Mouse (Mus musculus): ENCODE measurements at regions not wholly inside any gene's neighbourhood (a gene's known extent, or its start where the extent isn't known, plus 50 kb on each side); places are given as distances from the start of the nearest gene placed in this dataset.

DNA sequence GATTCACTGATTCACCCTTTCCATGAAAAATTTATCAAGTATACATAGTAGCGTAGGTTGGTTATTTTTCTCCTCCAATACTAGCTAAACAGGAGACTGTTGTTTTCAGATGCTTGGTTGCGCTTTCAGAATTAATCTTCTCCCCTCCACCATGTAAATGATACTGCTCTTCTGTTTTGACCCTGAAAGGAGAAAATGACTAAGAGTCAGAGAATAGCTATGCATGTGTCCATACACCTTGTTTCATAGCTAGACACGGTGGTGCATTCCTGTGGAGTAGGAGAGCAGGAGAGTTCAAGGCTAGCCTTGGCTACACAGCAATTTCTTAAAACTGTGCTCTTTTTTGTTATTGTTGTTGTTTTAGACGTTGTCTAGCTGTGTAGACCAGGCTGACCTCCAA, 62.8 kb upstream of the Foxn3 start:
- WGBS, result 84% methylated on average over 4 of the region's 4 CpGs
- H3K4me3 ChIP-seq (ENCODE audit: low read depth, low read length), result no peak overlapping the region
- DNase-seq (ENCODE audit: low spot score) (no peak), ATAC-seq (replicated peaks; ENCODE audit: insufficient number of reproducible peaks, low FRiP score, low TSS enrichment, low read depth) (no peak)
- H3K36me3 ChIP-seq (replicated peaks; ENCODE audit: control insufficient read depth, insufficient read depth, low read depth, low read length), result no peaks in the 10 kb centered on the region
- no peaks in the 10 kb centered on the region for H3K9me3 ChIP-seq (replicated peaks; ENCODE audit: control insufficient read depth, low read length)
- H3K4me1 ChIP-seq (ENCODE audit: control insufficient read depth, insufficient read depth, low read length), result peaks cover 2% of the 10 kb centered on the region; the same call in 1 of the 2 replicates
- H3K27ac ChIP-seq (replicated peaks; ENCODE audit: low read depth, low read length), result no peak overlapping the region
- H3K4me2 ChIP-seq (ENCODE audit: low read depth, low read length), result no peak overlapping the region
- no peak overlapping the region for H3K9ac ChIP-seq (replicated peaks; ENCODE audit: low read length)
- no peaks in the 10 kb centered on the region for H3K27me3 ChIP-seq (ENCODE audit: control insufficient read depth, insufficient read depth, low read length)

DNA sequence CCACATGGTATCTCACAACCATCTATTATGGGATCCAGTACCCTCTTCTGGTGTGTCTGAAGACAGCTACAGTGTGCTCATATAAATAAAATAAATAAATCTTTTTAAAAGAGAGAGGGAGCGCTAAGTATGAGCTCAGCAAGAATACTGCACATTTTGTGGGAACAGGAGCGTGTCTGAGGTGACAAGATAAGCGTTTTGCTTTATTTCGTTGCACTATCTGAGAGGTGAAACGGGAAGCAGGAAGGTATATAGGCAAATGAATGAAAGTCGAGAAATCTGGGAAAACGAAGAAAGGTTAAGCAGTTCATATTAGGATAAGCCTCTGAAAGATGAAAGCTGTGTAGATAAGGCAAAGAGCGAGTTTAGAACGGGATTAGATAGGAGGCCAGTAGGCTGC, 61.7 kb upstream of the Foxn3 start:
- Histone ChIP-seq H3K4me3 (ENCODE audit: low read depth, low read length) (no peak overlapping the region), H3K9ac (replicated peaks; ENCODE audit: low read length) (no peak overlapping the region), H3K36me3 (replicated peaks; ENCODE audit: control insufficient read depth, insufficient read depth, low read depth, low read length) (no peaks in the 10 kb centered on the region), H3K27me3 (ENCODE audit: control insufficient read depth, insufficient read depth, low read length) (no peaks in the 10 kb centered on the region), H3K4me2 (ENCODE audit: low read depth, low read length) (no peak overlapping the region), H3K9me3 (replicated peaks; ENCODE audit: control insufficient read depth, low read length) (no peaks in the 10 kb centered on the region), H3K27ac (replicated peaks; ENCODE audit: low read depth, low read length) (no peak overlapping the region), H3K4me1 (ENCODE audit: control insufficient read depth, insufficient read depth, low read length) (peaks cover 2% of the 10 kb centered on the region; the same call in 1 of the 2 replicates)
- 90% methylated on average over 9 of the region's 9 CpGs for WGBS
- DNase-seq (ENCODE audit: low spot score) (no peak), ATAC-seq (replicated peaks; ENCODE audit: insufficient number of reproducible peaks, low FRiP score, low TSS enrichment, low read depth) (no peak)

DNA sequence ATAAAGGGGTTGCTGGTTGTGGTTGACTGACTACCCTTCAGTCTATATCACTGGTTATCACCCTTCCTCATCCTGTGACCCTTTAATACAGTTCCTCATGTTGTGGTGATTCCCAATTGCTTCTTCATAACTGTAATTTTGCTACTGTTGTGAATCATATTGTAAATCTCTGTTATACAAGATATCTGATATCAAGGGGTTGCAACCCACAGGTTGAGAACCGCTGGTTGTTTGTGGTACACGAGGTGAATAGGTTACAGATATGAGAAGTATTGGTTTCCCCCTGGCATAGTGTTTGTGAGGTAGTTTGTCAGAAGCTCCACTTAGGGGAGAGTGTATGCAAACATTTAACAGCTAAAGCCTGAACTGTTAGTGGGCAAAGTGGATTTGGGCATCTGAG, 58.9 kb upstream of the Foxn3 start:
- no peak overlapping the region for H3K27ac ChIP-seq (replicated peaks; ENCODE audit: low read depth, low read length)
- 79% methylated on average over 2 of the region's 2 CpGs for WGBS
- no peaks in the 10 kb centered on the region for H3K9me3 ChIP-seq (replicated peaks; ENCODE audit: control insufficient read depth, low read length)
- H3K36me3 ChIP-seq (replicated peaks; ENCODE audit: control insufficient read depth, insufficient read depth, low read depth, low read length), result no peaks in the 10 kb centered on the region
- no peaks in the 10 kb centered on the region for H3K27me3 ChIP-seq (ENCODE audit: control insufficient read depth, insufficient read depth, low read length)
- H3K4me1 ChIP-seq (ENCODE audit: control insufficient read depth, insufficient read depth, low read length), result no peaks in the 10 kb centered on the region
- no peak for DNase-seq (ENCODE audit: low spot score)
- no peak overlapping the region for H3K4me3 ChIP-seq (ENCODE audit: low read depth, low read length)
- H3K4me2 ChIP-seq (ENCODE audit: low read depth, low read length), result no peak overlapping the region
- H3K9ac ChIP-seq (replicated peaks; ENCODE audit: low read length), result no peak overlapping the region
- no peak for ATAC-seq (replicated peaks; ENCODE audit: insufficient number of reproducible peaks, low FRiP score, low TSS enrichment, low read depth)

DNA sequence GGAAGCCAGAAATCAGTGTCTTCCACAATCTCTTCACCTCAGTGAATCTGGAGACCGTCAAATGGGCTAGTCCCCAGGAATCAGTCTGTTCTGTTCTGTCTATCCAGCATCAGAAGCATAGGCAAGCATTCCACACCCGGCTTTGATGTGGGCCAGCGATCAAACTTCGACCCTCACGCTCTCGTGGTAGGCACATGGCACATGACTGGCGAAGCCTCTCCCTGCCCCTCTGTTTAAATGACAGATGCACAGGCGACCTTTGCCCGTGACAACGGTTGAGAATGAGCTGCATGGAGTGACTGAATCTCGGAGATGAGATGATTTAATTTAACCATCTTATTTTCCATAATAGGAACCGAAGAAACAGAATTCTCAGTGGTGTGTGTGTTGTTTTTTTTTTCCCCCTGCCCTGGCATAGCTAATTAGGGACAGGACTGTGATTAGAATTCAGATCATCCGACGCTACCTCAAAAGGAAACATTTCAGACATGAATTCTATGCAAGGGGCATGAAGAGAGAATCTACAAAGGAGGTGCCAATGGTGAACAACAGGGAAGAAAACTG, 53.9 kb upstream of the Foxn3 start:
- H3K4me1 ChIP-seq (ENCODE audit: control insufficient read depth, insufficient read depth, low read length), result peaks cover 3% of the 10 kb centered on the region; the same call in 1 of the 2 replicates
- DNase-seq (ENCODE audit: low spot score), result no peak
- H3K4me3 ChIP-seq (ENCODE audit: low read depth, low read length), result no peak overlapping the region
- H3K36me3 ChIP-seq (replicated peaks; ENCODE audit: control insufficient read depth, insufficient read depth, low read depth, low read length), result no peaks in the 10 kb centered on the region
- WGBS, result 83% methylated on average over 14 of the region's 14 CpGs
- H3K27me3 ChIP-seq (ENCODE audit: control insufficient read depth, insufficient read depth, low read length), result no peaks in the 10 kb centered on the region
- H3K9ac ChIP-seq (replicated peaks; ENCODE audit: low read length), result no peak overlapping the region
- H3K4me2 ChIP-seq (ENCODE audit: low read depth, low read length), result no peak overlapping the region
- H3K27ac ChIP-seq (replicated peaks; ENCODE audit: low read depth, low read length), result no peak overlapping the region
- ATAC-seq (replicated peaks; ENCODE audit: insufficient number of reproducible peaks, low FRiP score, low TSS enrichment, low read depth), result no peak
- no peaks in the 10 kb centered on the region for H3K9me3 ChIP-seq (replicated peaks; ENCODE audit: control insufficient read depth, low read length)

DNA sequence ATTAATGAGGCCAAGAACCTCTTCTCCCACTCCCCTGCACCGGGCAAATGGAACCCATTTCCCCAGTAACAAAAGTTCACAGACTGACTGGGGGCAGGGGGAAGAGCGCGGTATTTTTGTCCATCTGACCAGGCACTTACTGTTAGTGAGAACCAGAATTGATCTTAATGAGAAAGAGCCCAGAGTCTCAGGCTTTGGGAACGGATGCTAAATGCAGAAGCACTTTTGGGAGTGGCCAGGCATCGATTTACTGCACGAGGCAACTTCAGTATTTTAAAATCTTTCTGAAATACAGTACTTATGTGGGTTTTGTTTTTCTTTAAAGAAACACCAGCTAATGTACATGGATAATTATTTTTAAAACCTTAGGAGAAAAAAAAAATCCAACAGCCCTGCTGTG, 51.0 kb upstream of the Foxn3 start:
- H3K4me2 ChIP-seq (ENCODE audit: low read depth, low read length), result no peak overlapping the region

More for the DNA sequence above, 51.0 kb upstream of the Foxn3 start:
- Histone ChIP-seq H3K27ac (replicated peaks; ENCODE audit: low read depth, low read length) (no peak overlapping the region), H3K4me1 (ENCODE audit: control insufficient read depth, insufficient read depth, low read length) (peaks cover 3% of the 10 kb centered on the region; the same call in 1 of the 2 replicates), H3K27me3 (ENCODE audit: control insufficient read depth, insufficient read depth, low read length) (no peaks in the 10 kb centered on the region), H3K9ac (replicated peaks; ENCODE audit: low read length) (no peak overlapping the region), H3K4me3 (ENCODE audit: low read depth, low read length) (no peak overlapping the region), H3K9me3 (replicated peaks; ENCODE audit: control insufficient read depth, low read length) (no peaks in the 10 kb centered on the region), H3K36me3 (replicated peaks; ENCODE audit: control insufficient read depth, insufficient read depth, low read depth, low read length) (no peaks in the 10 kb centered on the region)
- ATAC-seq (replicated peaks; ENCODE audit: insufficient number of reproducible peaks, low FRiP score, low TSS enrichment, low read depth), result no peak
- 58% methylated on average over 6 of the region's 6 CpGs for WGBS
- no peak for DNase-seq (ENCODE audit: low spot score)
